Mouse (Mus musculus) activated CD4-positive, CD25-positive, alpha-beta regulatory T cell, adult 4 months (primary cell): ENCODE results near the gene Lmod2. TPM values are rescaled to one million over a fixed set of nuclear protein-coding genes. Genes with fewer than 3 reads are reported as not detected.

Experiments
- ATAC-seq: one replicate; pipeline ENCODE4 v1.8.0; 2017
- polyA plus RNA-seq, 2 experiments: library from polyadenylated mRNA; unstranded; fragments of 100-300 nt; shearing (Covaris generic); gene quantifications; one replicate each; pipeline ENCODE4 v1.2.1; 2017

The Lmod2 gene
- polyA plus RNA-seq: not detected

DNA sequence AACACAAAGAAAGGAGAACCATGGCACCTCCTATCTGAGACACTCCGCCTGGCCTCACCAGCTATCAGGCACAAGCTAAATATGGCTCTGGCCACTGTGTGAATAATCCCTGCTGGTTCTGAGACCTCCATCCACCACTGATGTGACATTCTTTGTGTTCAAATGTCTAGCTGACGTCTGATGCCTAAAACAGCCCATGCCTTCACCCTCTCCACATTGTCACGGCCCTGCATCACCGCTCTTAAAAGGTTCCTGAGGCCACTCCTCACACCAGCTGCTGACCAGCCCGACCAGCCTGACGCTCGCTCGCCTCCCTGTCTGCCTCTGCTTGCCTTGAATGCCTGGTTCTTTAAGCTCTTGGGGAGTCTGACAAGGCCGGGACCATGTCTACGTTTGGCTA is at the start of gene Lmod2:
Gene Lmod2, plus strand, starts transcription at position 263 of the 400 bp plus-strand sequence.
- no peak for ATAC-seq

DNA sequence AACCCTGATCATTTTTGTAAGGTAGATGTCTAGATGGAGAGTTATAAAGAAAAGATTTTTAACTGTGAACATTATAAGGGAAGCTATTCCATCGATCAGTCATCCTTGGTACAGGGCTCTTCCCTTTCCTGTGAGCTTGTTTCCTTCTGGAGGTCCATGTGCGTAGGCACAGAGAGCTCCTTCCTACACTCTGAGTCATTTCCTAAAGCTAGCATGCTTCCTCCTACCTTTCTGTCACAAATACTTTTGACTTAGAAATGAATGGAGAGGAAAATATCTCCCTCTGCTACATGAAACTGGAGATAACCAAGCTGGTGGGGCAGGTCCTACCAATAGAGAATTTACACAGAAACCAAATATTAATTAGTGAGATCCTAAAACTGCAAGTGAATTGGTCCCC is 47.8 kb upstream of the Lmod2 start:
- no peak for ATAC-seq

DNA sequence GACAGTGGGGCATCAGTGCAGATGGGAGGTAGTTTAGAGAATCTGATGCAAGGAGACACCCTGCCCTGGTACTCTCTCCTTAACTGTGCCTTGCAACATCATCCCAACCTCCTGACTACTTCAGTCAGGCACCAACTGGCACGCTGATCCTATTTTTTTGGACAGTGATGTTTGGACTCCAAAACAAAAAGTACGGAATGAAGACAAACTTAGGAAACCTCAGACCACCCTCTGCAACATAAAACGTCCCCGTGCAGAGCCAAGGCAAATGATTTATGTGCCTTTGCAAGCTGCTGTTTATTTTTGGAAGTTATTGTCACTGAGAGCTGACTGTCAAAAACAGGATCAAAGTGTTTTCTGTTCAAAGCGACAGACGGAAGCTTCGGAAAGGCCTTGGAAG is 45.5 kb upstream of the Lmod2 start:
- ATAC-seq: no peak

DNA sequence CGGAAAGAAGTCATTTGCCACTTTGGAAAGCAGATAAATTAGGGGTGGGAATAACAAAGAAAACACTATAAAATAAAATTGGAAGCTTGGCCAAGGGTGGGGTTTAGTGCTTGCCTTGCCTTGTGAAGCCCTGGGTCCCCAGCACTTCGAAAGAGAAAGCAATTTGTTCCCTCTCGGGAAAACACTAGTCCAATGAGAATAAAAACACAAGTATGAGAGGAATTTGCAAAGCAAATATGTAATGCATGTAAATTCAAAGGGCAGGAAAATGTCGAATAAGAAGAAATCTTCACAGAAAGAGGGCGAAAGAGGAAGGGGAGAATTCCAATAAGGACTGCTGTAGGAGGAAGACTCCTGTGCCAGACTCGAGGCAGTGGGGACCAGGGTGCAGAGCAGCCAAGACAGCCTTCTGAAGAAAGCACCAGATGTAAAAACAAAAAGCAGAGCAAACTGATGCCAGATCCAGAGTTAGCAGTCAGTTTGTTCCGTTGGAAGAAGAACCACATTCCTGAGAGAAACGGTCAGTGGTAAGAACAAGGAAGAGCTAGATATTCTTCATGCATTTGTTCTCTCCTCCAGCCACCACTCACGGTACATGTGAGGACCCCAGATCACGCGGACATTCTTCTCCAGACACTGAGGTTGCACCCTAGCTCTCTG is 43.0 kb upstream of the Lmod2 start:
- ATAC-seq: no peak

DNA sequence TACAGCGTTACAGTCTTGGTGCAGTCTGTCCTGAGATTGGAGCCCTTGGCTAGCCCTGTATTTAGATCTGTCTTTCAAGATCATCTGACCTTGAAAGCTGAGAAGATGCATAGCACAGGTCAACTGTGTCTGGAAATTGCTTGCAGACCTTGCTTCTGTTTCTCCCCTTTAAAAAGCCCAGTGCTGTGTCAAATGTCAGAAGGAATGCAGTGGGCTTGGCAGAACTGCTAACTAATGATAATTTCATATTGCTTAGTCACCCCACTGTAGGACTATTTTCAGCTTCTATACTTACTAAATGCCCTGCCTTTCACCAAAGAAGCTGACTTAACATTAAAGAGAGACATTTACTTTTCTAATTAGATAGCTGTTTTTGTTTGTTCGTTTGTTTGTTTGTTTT is 42.1 kb upstream of the Lmod2 start:
- ATAC-seq: no peak

DNA sequence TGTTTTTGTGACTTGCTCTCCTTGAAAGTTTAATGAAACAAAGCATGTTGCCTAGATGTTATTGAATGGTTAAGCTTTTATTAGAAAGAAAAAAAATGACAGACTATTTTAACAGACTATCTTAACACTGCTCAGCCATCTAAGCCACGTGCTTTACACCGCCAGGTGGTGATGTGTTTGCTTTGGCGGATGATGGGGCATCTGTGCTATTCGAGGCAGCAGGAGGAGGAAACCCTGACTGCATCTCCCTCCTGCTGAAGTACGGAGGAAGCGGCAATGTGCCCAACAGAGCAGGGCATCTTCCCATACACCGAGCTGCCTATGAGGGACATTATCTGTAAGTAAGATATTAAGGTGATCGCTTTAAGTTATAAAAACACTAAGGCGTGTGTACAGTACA is 33.5 kb upstream of the Lmod2 start:
- ATAC-seq: no peak

DNA sequence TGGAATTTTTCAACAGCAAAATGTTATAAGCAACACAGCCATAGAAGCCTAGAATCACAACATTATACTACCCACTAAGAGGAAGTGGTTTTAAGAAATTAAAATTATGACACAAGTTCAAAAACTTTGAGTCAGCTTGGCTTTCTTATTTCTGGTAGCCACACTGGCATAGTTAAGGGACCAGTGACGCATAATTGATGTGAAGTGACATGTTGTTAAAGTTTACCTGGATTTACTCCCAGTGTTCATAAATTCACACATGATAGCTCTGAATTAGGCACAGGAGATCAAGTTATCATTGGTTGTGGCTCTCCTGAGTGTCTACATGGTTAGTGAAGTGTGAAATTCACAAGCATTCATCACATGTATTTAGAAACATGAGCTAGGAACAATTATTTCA is 32.7 kb upstream of the Lmod2 start:
- ATAC-seq: no peak

DNA sequence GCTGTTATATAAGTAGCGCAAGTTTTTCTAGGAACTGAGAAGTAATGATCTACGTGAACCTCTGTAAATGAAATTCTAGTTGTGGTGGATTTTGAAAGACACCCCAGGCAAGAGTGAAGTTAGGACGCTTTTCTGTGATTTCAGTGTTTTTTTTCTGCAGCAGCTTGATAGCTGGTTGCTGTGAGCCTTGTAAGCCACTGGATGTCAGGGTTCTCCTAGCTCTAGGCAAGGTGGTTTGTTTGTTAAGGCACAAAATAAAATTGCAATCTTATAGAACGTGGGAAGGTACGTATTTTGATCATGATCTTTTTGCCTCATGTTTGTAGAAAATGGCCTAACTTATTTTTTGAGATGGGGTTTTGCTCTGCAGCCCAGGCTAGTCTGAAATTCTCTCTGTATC is 28.6 kb upstream of the Lmod2 start:
- ATAC-seq: no peak

DNA sequence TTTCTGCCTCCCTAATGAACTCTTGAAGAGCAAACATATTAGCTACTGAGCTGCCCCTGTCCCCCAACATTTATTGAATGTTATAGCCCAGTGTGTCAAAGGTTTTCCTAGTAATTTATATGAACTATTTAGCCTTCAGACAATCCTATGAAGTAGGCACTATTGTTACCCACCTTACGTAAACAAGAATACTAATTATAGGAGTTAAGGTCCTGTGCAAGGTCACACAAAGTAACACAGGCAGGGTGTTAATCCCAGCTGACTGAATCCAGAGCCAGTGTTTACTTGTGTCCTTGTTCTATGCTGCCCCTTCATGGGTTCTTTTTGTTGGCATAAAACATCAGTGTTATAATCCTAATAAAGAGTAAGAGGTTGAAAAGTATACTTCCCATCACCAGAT is 27.9 kb upstream of the Lmod2 start:
- no peak for ATAC-seq

DNA sequence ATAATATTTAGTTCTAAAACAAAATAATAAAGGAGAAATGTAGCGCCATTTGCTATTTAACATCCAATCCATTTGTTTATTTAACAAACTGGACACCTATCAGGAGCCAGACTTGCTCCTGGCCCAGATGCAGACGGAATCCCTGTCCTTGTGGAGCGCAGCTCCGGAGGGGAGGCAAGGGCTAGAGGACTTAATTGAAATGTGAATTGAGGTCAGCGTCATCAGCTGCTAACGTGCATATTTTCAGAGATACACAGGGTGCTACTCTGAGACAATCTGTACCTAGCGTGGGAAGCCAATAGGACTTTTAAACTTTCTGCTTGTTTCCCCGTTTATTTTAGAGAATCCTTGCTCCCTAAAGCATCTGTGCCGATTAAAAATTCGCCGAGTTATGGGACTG is 27.3 kb upstream of the Lmod2 start:
- no peak for ATAC-seq

DNA sequence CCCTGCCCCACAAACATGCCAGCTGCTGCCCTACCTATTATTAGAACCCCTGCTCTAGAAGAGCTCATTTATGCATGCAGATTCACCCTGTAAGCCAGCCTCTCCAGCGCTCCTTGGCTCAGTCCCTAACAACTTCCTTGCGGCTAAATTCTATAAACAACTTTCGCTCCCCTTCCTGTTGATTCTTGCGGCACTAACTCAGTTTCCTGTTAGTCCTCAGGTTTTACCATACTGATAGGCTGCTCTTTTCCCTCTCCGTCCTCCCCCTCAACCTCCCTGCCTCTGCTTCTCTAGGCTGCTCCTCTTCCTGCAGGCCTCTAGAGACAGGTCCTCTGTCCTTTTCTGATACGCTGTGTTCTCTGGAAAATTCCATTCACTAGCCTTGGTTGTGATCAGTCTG is 26.4 kb upstream of the Lmod2 start:
- no peak for ATAC-seq

DNA sequence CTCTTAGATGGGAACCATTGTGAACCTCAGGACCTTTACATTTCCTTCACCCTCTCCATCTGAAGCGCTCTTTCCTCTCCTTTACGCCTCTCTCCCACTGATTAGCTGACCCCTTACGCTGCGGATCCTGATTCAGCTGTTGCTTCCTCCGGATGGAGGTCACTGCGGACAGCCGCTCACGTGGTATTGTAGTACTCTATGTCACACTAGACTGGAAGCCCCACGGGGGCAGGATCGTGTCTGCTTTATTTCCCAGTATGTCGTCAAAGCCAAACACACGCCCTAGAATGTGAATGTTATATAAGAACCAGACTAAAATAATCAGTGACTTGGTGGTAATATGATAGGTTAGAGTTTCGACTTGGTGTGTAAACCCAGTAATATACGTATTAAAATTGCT is 25.1 kb upstream of the Lmod2 start:
- no peak for ATAC-seq

DNA sequence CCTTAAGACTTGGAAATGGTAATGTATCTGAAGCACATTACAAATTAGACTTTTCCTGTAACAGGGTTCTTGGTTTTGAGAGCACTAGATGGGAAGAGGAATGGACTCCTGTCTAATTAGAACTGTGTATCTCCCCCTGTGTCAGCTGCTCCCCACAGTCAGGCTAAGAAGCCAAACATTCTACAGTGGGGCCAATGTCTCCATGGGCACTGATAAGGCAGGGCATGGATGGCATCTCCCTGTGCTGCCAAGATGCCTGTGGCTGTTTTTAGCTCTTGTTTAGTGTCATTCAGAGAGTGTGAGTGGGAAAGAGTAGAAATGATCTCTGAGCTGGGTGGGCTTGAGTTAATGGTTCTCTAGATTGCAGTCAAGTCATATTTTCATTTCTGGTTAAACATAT is 24.2 kb upstream of the Lmod2 start:
- ATAC-seq: no peak

DNA sequence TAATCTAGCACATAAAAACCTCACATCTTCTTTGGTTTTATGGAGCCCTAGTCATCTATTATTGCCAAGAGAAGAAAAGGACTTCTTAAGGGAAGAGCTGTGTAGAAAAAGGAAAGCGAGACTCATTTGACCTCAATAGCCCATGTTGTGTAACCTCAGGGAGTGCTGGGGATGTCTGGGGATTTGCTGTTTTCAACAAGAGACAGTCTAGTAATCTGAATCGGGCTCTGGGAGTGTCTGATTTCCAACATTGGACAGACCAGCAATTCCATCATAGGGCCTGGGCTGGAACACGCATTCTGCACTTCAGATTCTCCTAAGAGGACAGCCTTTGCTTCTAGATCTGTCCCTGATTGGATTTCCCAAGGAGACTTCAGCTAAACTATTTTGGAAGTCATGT is 14.1 kb upstream of the Lmod2 start:
- ATAC-seq: no peak

DNA sequence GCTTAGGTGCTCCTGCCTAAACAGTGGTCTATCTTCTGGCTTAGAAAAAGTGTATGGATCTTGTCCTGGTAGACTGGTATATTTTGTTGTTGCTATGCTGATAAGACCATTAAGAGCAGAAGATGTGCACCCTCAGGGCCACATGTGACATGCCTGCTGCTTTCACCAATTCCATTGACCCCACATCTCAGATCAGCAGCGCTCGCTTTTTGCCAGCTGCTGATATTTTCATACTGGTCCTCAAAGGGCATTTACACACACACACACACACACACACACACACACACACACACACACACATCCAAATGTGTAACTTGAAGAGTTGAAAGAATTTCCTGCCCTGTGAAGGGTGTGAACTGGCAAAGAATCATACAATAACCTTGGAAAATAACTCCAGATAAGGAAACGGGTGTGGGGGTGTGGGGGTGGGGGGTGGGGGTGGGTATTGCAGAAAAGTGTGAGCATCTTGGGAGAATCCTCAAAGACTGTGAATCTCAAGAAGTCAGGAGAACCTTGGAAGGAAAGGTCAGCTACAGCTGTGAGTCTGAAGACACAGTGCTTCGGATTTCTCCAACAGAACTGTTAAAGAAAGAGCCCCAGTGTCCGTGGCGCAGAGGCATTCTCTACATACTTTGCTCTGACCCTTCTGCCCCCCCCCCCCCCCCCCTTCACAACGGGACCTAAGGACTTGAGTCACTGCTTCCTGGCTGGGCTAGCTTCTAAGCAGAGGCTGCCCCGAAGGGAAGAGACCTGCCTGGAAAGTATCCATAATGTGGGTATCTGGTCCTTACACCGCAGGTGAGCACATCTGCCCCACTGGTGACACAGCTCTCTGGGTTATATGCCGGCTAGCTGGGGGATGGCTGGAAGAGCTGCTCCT is 11.9 kb upstream of the Lmod2 start:
- ATAC-seq: no peak

DNA sequence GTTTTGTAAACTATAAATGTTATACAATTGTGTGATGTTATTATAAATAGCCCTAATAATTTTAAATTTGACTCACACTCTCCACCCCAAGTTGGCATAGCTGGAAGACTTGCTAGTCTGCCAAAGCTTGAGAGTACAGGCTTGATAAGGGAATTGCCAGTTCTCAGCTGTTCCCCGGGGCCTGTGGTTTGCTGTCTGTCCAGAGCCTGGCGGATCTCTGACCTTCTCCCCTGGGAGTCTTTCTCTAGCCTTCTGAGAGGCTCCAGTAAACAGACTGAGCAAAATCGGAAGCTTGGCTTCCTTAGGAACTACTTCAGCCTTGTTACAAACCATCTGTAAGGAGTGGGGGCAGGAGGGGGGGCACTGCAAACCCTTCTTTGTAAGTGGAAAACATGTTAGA is 10.7 kb upstream of the Lmod2 start:
- ATAC-seq: no peak

DNA sequence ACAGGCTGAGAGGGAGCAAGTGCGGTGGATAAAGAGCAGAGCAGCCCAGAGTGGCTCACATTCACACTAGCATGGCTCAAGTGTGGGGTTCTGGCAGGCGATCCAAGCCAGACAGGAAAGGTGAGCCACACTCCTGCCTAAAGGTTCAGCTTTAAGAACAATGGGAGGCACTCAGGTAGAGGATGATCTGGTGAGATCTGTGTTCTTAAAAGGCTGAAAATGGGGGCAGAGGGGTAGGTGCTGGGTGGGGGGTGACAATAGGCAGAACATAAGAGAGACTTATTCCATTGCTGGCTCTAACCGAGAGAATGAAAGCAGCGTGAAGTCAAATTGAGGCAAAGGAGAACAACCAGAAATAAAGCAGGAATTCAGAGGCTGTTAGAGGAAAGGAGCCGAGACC is 7.3 kb upstream of the Lmod2 start:
- ATAC-seq: no peak

DNA sequence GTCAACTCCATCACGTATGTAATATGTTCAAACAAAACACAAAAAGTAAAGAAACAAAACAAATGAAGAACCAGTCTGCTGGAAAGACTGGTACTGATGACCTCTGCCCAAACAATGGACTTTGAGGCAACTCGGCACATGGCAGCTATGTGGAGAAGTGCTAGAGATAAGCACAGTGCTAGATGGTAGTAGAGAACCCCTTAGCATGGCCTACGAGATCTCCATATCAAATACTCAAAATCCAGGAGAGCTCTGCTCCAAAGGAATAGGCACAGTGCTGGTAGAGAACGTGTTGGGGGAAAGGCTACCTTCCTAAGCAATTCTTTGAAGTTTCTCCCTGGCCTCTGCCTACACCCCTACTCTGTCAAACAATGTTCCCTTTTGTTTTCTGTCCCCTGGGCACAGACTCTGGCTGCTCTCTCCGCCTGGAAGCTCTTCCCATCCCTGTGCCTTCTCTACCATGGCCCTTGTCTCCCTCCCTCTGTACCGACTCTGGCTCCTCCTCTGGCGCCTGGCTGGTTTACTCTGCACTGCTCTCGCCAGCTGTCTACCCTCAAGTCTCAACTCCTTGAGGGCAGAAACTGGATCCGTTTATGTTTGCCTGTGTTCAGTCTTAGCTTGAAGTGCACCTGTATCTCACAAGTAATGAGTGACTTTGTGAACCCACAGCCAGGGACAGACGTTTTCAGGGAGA is 5.9 kb upstream of the Lmod2 start:
- no peak for ATAC-seq

DNA sequence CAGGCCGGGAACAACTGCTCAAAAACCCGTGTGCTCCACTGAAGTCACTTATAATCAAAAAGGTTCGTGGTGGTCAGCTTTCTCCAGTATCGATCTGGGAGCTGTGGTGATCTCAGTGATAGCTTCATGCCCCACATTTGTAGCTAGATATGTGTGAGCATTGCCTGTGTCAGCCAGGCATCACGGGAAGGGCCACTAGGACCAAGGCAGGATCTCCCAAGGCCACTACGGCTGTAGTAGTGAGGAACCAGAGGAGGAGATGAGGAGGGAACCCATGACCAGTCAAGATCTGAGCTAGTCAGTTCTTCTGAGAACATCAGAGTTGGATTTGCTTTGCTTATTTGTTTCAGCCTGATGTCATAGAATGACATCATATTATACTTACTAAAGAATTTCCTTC is 1.6 kb downstream of the Lmod2 start:
- ATAC-seq: no peak

DNA sequence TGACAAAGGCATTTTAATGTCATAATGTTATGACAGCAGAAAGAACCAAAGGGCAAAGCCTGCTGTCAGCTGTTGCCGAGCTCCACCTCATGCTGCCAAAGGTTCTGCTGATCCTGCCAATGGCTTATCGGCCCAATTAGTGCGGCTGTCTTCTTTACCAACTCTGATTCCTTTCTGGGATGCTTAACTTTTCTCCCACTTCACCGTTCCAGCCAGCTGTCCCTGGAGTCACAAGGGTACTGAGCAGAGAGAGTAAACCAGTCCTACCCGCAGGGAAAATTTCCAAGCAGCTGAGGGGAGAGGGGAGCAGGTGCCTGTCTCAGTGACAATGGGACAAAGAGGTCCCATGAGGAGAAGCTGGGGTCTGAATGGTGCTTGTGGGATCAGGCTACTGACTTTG is 2.1 kb downstream of the Lmod2 start:
- ATAC-seq: no peak

DNA sequence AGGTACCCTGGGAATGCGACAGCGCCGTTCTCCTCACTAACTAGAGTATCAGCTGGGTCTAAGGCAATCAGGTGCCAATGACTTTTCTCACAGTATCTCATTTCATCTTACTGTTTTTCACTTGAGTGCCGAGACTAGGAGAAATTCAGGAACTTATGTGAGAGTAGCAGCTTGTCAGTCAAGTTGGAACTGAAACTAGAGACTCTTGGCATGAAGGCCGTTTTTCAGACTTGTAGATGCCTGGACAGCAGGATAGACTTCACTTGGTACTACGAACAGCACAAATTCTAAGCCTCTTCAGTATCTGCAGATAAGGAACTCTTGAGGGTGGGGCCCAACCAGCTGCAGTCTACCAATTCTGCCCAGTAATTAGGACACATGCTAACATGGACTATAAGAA is 2.6 kb downstream of the Lmod2 start:
- ATAC-seq: no peak

DNA sequence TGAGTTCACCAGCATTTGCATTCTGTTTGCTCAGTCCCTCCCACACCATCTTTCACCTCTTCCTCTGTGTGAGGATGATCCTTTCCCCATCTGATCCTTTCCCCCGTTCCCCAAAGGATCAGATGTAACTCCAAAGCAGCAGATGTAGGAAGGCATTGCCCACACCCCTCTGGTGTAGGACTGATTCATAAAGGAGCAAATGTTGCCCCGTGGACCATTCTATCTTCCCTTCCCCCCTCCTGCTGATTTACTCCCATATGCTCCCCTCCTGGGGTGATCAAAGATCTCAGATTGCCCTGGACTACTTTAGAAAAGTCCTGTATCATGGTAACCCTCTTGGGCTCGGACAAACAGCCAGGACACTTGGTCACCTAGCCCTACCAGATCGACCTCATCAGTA is 3.2 kb downstream of the Lmod2 start:
- no peak for ATAC-seq

DNA sequence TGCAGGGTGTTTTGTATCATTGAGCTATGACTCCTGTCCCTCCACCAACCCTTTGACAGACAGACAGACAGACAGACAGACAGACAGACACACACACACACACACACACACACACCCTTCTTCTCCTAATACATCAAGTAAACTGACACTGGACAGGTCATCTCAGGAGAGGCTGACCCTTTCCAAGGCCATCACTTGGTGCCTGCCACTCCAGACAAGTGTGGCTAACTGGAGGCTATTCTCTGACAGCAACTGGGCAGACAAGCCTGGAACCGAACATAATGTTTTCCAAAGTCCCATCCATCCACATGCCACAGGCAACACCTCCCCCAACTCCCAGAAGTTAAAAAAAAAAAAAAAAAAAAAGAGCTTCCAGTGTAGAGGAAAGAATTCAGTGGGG is 4.1 kb downstream of the Lmod2 start:
- ATAC-seq: no peak

DNA sequence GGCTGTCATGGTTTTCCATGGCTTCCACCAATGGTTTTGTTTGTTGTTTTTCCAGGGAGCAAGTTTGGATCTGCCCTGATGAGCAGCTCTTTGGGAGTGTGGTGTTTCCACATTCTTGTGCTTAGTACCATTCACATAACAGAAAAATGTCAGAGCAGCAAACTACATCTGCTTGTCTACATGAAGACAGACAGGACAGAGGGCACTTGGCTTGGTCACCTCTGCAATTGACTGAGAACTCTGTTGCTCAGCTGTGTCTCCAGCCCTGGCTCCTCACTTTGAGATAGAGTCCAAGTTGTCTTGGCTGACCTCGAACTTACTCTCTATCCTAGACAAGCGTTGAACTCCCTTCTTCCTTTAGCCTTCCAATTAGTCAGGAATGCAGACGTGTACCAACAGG is 4.8 kb downstream of the Lmod2 start:
- no peak for ATAC-seq
